Mouse (Mus musculus) myocyte (in vitro differentiated cells): Measurements from ENCODE around the gene Sprr1a. TPM values are rescaled to one million over a fixed set of nuclear protein-coding genes. Genes with fewer than 3 reads are reported as not detected.
"Not testable (repeated sequence)": the region's sequence is repeated elsewhere in the genome, so short reads cannot be mapped to it uniquely, and the experiment has no call there.

Source experiments
- H3K27me3 ChIP-seq: one replicate; pipeline ENCODE4 v1.6.1; 2011; ENCODE audit not compliant: control insufficient read depth, insufficient read depth, insufficient read length
- H3K36me3 ChIP-seq: one replicate; pipeline ENCODE4 v1.6.1; 2011; ENCODE audit not compliant: control insufficient read depth, insufficient read depth
- H3K4me2 ChIP-seq: one replicate; pipeline ENCODE4 v1.6.1; 2011; ENCODE audit warnings: low read depth, control low read depth
- H3K4me3 ChIP-seq: one replicate; pipeline ENCODE4 v1.5.1; 2011; ENCODE audit warnings: mild to moderate bottlenecking, control low read depth, moderate library complexity
- H3K79me2 ChIP-seq: one replicate; pipeline ENCODE4 v1.6.1; 2011; ENCODE audit not compliant: control insufficient read depth, insufficient read depth
- H3ac ChIP-seq: one replicate; pipeline ENCODE4 v1.6.1; 2011; ENCODE audit not compliant: control insufficient read depth, insufficient read length
- CEBPB ChIP-seq: IDR thresholded peaks from 2 replicates; pipeline ENCODE4 v1.6.1; 2011; ENCODE audit warnings: mild to moderate bottlenecking, moderate library complexity; ENCODE audit not compliant: poor library complexity, insufficient read depth, severe bottlenecking
- E2F4 ChIP-seq: IDR thresholded peaks from one replicate; pipeline ENCODE4 v1.6.1; 2011; ENCODE audit warnings: mild to moderate bottlenecking, control low read depth, moderate library complexity; ENCODE audit not compliant: insufficient read depth
- MAX ChIP-seq: IDR thresholded peaks from one replicate; pipeline ENCODE4 v1.6.1; 2011; ENCODE audit warnings: low read depth, mild to moderate bottlenecking, control low read depth
- MYOD1 ChIP-seq, 3 experiments: IDR thresholded peaks; one replicate each; pipeline ENCODE4 v1.6.1; 2011; ENCODE audit warnings: control low read depth in 2 of 3, low read depth in 2 of 3, mild to moderate bottlenecking in 2 of 3, moderate library complexity in 1 of 3; ENCODE audit not compliant: insufficient read length in 2 of 3, control insufficient read depth in 1 of 3
- MYOG ChIP-seq, 3 experiments: IDR thresholded peaks; one replicate each; pipeline ENCODE4 v1.6.1; 2011; ENCODE audit warnings: control low read depth in 2 of 3, low read depth in 2 of 3, mild to moderate bottlenecking in 2 of 3; ENCODE audit not compliant: insufficient read length in 2 of 3, control insufficient read depth in 1 of 3, insufficient read depth in 1 of 3
- POLR2A ChIP-seq: IDR thresholded peaks from one replicate; pipeline ENCODE4 v1.6.1; 2011; ENCODE audit warnings: low read depth, mild to moderate bottlenecking, control low read depth, moderate library complexity; ENCODE audit not compliant: insufficient read length
- POLR2AphosphoS2 ChIP-seq: IDR thresholded peaks from one replicate; pipeline ENCODE4 v1.6.1; 2011; ENCODE audit warnings: low read depth, control low read depth; ENCODE audit not compliant: insufficient read length
- REST ChIP-seq: IDR thresholded peaks from one replicate; pipeline ENCODE4 v1.6.1; 2011; ENCODE audit warnings: mild to moderate bottlenecking, control low read depth, moderate library complexity; ENCODE audit not compliant: insufficient read depth, insufficient read length
- SRF ChIP-seq: IDR thresholded peaks from one replicate; pipeline ENCODE4 v1.6.1; 2011; ENCODE audit warnings: low read depth; ENCODE audit not compliant: control insufficient read depth, insufficient read length
- TCF12 ChIP-seq: IDR thresholded peaks from one replicate; pipeline ENCODE4 v1.6.1; 2011; ENCODE audit warnings: mild to moderate bottlenecking, control low read depth; ENCODE audit not compliant: poor library complexity, insufficient read depth, severe bottlenecking
- TCF3 ChIP-seq: IDR thresholded peaks from one replicate; pipeline ENCODE4 v1.6.1; 2011; ENCODE audit warnings: low read depth, control low read depth; ENCODE audit not compliant: insufficient read length
- USF1 ChIP-seq: IDR thresholded peaks from one replicate; pipeline ENCODE4 v1.6.1; 2011; ENCODE audit warnings: low read depth, mild to moderate bottlenecking, control low read depth, moderate library complexity
- polyA plus RNA-seq: library from polyadenylated mRNA; unstranded; fragments of >200 nt; fragmentation: generic; extraction: Trizol; gene quantifications from one replicate; pipeline ENCODE4 v1.2.1, GENCODE M21; 2012; ENCODE audit warnings: missing spikeins

Gene Sprr1a
- polyA plus RNA-seq, 1 experiment, result 9.2 TPM

- H3ac ChIP-seq, result no peak overlapping the region
- no peak overlapping the region for H3K4me3 ChIP-seq
Observed at GRCm38 (mm10) chr3:92503528-92503927, 17.8 kb upstream of the Sprr1a start.

GRCm38 (mm10) chr3:92500393-92500792 lies 14.7 kb upstream of the Sprr1a start, which contains the start of gene Sprr4:
Sprr4 (minus strand) TSS chr3:92500493.
- Histone ChIP-seq H3K4me2 (no peak within 1 kb of the TSS), H3K36me3 (no peaks in the 10 kb centered on the region), H3K79me2 (no peaks in the 10 kb centered on the region), H3ac (no peak within 1 kb of the TSS), H3K4me3 (no peak within 1 kb of the TSS), H3K27me3 (no peaks in the 10 kb centered on the region)
- TF ChIP-seq TCF3, result no peak
- no peak for TF ChIP-seq USF1
- TF ChIP-seq MYOD1 (IDR thresholded peaks at IDR 0.05; ENCODE audit: control insufficient read depth in 1 of 3, insufficient read length in 2 of 3, low read depth in 2 of 3), result no peak
- no peak for TF ChIP-seq REST
- no peak for TF ChIP-seq POLR2AphosphoS2
- TF ChIP-seq MYOG (IDR thresholded peaks at IDR 0.05; ENCODE audit: control insufficient read depth in 1 of 3, insufficient read depth in 1 of 3, insufficient read length in 2 of 3, low read depth in 2 of 3), result no peak
- no peak for TF ChIP-seq SRF
- no peak for TF ChIP-seq MAX
- TF ChIP-seq TCF12, result no peak
- TF ChIP-seq CEBPB, result no peak
- TF ChIP-seq POLR2A, result no peak
- no peak for TF ChIP-seq E2F4

More at GRCm38 (mm10) chr3:92503528-92503927, 17.8 kb upstream of the Sprr1a start:
- Histone ChIP-seq H3K79me2 (no peaks in the 10 kb centered on the region), H3K4me2 (no peak overlapping the region), H3K27me3 (no peaks in the 10 kb centered on the region), H3K36me3 (no peaks in the 10 kb centered on the region)
- TF ChIP-seq SRF (no peak), E2F4 (no peak), TCF3 (no peak), USF1 (no peak), POLR2A (no peak), REST (no peak), MYOG (IDR thresholded peaks at IDR 0.05; ENCODE audit: control insufficient read depth in 1 of 3, insufficient read depth in 1 of 3, insufficient read length in 2 of 3, low read depth in 2 of 3) (no peak), MAX (no peak), POLR2AphosphoS2 (no peak), TCF12 (no peak), CEBPB (no peak), MYOD1 (IDR thresholded peaks at IDR 0.05; ENCODE audit: control insufficient read depth in 1 of 3, insufficient read length in 2 of 3, low read depth in 2 of 3) (no peak)

- H3K27me3 ChIP-seq, H3ac ChIP-seq, H3K4me3 ChIP-seq: not testable (repeated sequence)
Observed at GRCm38 (mm10) chr3:92490262-92490661, 4.6 kb upstream of the Sprr1a start.

DNA sequence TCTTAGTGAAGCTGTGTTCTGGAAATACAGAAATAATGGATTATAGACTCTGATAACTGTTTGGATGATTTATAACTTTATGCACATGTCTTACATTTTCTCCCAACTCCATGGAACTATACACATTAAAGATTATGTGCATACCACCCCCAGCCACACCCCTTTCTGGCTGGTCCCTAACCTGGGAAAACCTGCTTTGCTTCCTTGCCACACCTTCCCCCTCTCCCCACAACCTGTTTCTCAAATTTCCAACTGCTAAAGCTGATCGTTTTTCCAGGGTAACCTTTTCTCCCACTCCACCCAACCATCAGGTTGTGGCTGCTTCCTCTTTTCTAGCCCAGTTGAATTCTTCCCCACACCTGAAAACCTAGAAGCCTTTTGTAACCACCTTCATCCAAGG lies 612 bp upstream of the Sprr1a start:
- Histone ChIP-seq H3K27me3 (no peaks in the 10 kb centered on the region), H3K79me2 (no peaks in the 10 kb centered on the region), H3K36me3 (no peaks in the 10 kb centered on the region), H3K4me2 (no peak overlapping the region), H3ac (no peak overlapping the region), H3K4me3 (no peak overlapping the region)
- TF ChIP-seq E2F4 (no peak), SRF (no peak), POLR2AphosphoS2 (no peak)

More at GRCm38 (mm10) chr3:92490262-92490661, 4.6 kb upstream of the Sprr1a start:
- not testable (repeated sequence) for H3K4me2 ChIP-seq, H3K36me3 ChIP-seq, H3K79me2 ChIP-seq

DNA sequence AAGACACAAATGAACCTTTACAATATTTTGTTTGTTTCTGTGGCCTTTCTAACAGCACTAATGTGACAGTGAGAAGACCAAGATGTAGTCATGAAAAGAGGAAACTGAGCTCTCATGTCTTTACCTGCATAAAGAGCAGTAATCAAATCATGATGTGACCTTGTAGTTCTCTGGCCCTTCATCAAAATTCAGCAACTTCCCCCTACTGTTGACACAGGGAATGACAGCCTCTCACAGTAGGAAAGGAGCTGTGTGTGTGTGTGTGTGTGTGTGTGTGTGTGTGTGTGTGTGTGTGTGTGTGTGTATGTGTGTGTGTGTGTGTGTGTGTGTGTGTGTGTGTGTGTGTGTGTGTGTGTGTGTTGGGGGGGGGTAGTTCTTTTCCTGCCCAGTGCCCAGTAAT lies 4.4 kb downstream of the Sprr1a start:
- H3K79me2 ChIP-seq, H3ac ChIP-seq, H3K36me3 ChIP-seq, H3K4me2 ChIP-seq, H3K4me3 ChIP-seq, H3K27me3 ChIP-seq: not testable (repeated sequence)

DNA sequence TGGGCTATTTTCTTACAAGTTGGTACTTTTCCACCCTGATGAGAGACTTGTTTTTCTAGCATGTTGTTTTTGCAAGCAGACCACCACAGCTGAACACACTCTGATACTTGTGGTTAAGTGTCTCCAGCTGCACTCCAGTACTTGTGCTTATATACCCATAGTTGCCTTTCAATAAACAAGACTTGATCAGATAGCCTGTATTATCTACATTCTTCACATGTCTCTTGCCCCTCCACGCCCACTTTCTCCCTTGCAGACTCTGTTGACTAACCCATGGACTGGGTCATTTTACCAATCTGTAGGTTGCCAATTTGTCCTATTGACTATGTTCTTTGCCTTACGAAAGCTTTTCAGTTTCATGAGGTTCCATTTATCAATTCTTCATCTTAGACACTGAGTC lies 15.6 kb downstream of the Sprr1a start:
- no peak overlapping the region for H3ac ChIP-seq
- H3K4me3 ChIP-seq, result no peak overlapping the region
- no peak for TF ChIP-seq MYOD1 (IDR thresholded peaks at IDR 0.05; ENCODE audit: control insufficient read depth in 1 of 3, insufficient read length in 2 of 3, low read depth in 2 of 3)
- TF ChIP-seq POLR2A, result no peak
- no peaks in the 10 kb centered on the region for H3K27me3 ChIP-seq
- H3K36me3 ChIP-seq, result no peaks in the 10 kb centered on the region
- no peak overlapping the region for H3K4me2 ChIP-seq
- no peaks in the 10 kb centered on the region for H3K79me2 ChIP-seq
